Mouse (Mus musculus): Measurements from ENCODE around the gene Dock9. TPM values are rescaled to one million over a fixed set of nuclear protein-coding genes. Genes with fewer than 3 reads are reported as not detected.
"Not testable (repeated sequence)": the region's sequence is repeated elsewhere in the genome, so short reads cannot be mapped to it uniquely, and the experiment has no call there.

The Dock9 gene
- total and polyA plus RNA-seq, 3 experiments = 9.3 to 12.2 (median 10.3) TPM

DNA sequence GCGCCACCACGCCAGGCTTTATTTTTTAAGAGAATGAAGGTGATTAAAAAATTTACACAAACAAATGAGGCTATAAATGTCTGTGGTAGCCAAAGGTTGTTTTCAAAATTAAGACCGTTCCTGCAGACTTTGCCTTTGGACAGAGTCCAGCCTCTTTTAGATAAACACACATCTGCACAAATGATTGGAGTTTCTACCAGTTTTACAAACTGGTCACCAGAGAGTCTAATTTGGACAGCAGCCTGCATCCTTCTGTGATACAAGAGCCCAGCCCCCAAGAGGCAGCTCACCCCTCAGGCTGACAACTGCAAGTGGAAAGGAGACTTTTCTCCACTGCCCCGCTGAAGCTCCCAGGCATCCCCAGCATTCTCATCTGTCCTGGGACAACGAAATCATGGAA, 76.2 kb downstream of the Dock9 start:
- H3K9ac ChIP-seq (ENCODE audit: insufficient read depth, low read depth) = no peak overlapping the region
- no peaks in the 10 kb centered on the region for H3K27me3 ChIP-seq (replicated peaks)
- no peak for DNase-seq (ENCODE audit: extremely low read depth)
- in situ Hi-C loops (cut with MboI; ENCODE audit: low pct_ligation_motif_present, low pct_unique_long_range_greater_than_20kb, low sequenced_read_pairs) = no loop called here
- peaks cover 26 to 53% of the 10 kb centered on the region in 2 experiments for H3K4me1 ChIP-seq (ENCODE audit: control insufficient read depth in 1 of 2, insufficient read depth in 2 of 2)
- no peak overlapping the region for H3K4me2 ChIP-seq (ENCODE audit: insufficient read depth, low read depth, poor library complexity, severe bottlenecking)
- no peak overlapping the region for H3K4me3 ChIP-seq (replicated peaks in 1 of 3; ENCODE audit: low read depth in 2 of 3, low read length in 2 of 3, poor library complexity in 1 of 3)
- H3K36me3 ChIP-seq (replicated peaks in 1 of 2; ENCODE audit: control insufficient read depth in 1 of 2, insufficient read depth in 1 of 2, low read length in 1 of 2) = peaks cover 29 to 46% of the 10 kb centered on the region in 2 experiments
- dilution Hi-C loops (cut with MboI; ENCODE audit: extremely low pct_ligation_motif_present, extremely low pct_unique_long_range_greater_than_20kb, low sequenced_read_pairs) = no loop called here
- no peak overlapping the region for H3K27ac ChIP-seq (ENCODE audit: insufficient read depth, low read depth)
- no peak for TF ChIP-seq IRF4 (IDR thresholded peaks at IDR 0.05; ENCODE audit: low read depth, low read length)
- TF ChIP-seq GABPA (IDR thresholded peaks at IDR 0.05; ENCODE audit: insufficient replicate concordance, low read depth, low read length) = no peak
- TF ChIP-seq POLR2A (IDR thresholded peaks at IDR 0.05; ENCODE audit: low read depth, low read length) = no peak
- no peak for TF ChIP-seq NRF1 (IDR thresholded peaks at IDR 0.05; ENCODE audit: low read depth, low read length)
- no peak for TF ChIP-seq ZC3H11A (IDR thresholded peaks at IDR 0.05; ENCODE audit: low read depth, low read length)
- TF ChIP-seq BHLHE40 (IDR thresholded peaks at IDR 0.05; ENCODE audit: low read depth, low read length) = no peak
- no peak for TF ChIP-seq EP300 (IDR thresholded peaks at IDR 0.05; ENCODE audit: low read length)
- TF ChIP-seq JUN (IDR thresholded peaks at IDR 0.05; ENCODE audit: insufficient read depth, low read depth, low read length) = no peak
- no peak for TF ChIP-seq ZKSCAN1 (IDR thresholded peaks at IDR 0.05; ENCODE audit: borderline replicate concordance, low read depth, low read length)
- TF ChIP-seq ETS1 (conservative IDR thresholded peaks at IDR 0.05; ENCODE audit: low read depth, low read length) = no peak
- TF ChIP-seq ZMIZ1 (IDR thresholded peaks at IDR 0.05; ENCODE audit: low read depth, low read length) = no peak
- TF ChIP-seq MXI1 (IDR thresholded peaks at IDR 0.05; ENCODE audit: low read depth, low read length) = no peak
- no peak for TF ChIP-seq MAZ (IDR thresholded peaks at IDR 0.05; ENCODE audit: low read depth, low read length)
- no peak for TF ChIP-seq JUND (conservative IDR thresholded peaks at IDR 0.05; ENCODE audit: low read depth, low read length)
- no peak for TF ChIP-seq TCF12 (IDR thresholded peaks at IDR 0.05; ENCODE audit: low read depth, low read length)
- TF ChIP-seq CHD2 (IDR thresholded peaks at IDR 0.05; ENCODE audit: low read length) = no peak
- TF ChIP-seq POLR2AphosphoS2 (IDR thresholded peaks at IDR 0.05; ENCODE audit: low read depth, low read length) = no peak
- TF ChIP-seq USF2 (conservative IDR thresholded peaks at IDR 0.05; ENCODE audit: low read depth, low read length) = no peak
- no peak for TF ChIP-seq MYC (IDR thresholded peaks at IDR 0.05; ENCODE audit: low read depth, low read length)
- no peaks in the 10 kb centered on the region for H3K9me3 ChIP-seq (replicated peaks; ENCODE audit: low read length)
- no peaks in the 10 kb centered on the region for H3K79me2 ChIP-seq (replicated peaks; ENCODE audit: control insufficient read depth, extremely low read depth, insufficient read depth, poor library complexity, severe bottlenecking)

DNA sequence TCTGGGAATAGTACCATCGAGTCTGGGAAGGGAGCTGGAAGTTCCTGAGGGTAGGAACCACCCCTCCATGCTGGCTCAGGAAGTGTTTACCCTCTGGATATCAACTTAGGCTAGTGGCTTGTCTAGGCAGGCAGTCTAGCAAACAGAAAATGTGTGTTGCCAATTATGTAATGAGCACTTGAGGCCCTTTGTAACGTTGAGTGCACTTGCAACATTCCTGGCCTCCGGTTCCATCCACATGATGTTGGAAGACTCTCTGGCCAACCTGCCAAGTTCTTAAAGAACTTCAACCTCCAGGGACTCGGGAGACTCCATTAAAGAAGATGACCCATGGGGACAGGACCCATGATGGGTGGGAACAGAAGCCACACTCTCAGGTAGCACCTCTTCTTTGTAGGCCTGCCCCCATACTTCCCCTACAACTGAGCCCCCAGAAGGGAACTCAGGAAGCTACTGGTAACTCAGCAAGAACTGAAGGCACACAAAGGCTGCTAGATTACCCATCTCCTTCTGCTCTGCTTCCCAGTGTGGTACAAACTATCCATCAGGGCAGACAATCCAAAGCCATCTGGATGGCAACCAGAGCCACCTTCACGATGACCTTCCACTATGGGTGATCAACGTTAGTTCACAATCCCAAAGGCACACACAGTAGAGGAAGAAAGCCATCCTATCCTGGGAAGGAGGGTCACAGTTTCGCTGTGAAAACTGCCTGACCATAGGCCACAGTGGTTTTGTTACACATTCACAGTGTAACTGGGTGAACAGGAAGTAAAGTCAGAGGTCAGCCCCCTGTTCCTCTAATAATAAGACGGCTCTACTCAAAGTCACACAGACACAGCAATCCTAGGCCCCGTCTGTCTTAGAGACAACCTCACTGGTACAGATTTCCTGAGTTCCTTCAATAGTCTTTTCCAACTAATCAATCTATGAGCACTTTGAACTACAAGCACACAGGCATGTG, 77.7 kb downstream of the Dock9 start:
- in situ Hi-C loops (cut with MboI; ENCODE audit: low pct_ligation_motif_present, low pct_unique_long_range_greater_than_20kb, low sequenced_read_pairs) = no loop called here
- no peaks in the 10 kb centered on the region for H3K9me3 ChIP-seq (replicated peaks; ENCODE audit: low read length)
- H3K36me3 ChIP-seq (replicated peaks in 1 of 2; ENCODE audit: control insufficient read depth in 1 of 2, insufficient read depth in 1 of 2, low read length in 1 of 2) = peaks cover 33 to 49% of the 10 kb centered on the region in 2 experiments
- H3K9ac ChIP-seq (ENCODE audit: insufficient read depth, low read depth) = no peak overlapping the region
- no peak overlapping the region for H3K27ac ChIP-seq (ENCODE audit: insufficient read depth, low read depth)
- no peaks in the 10 kb centered on the region for H3K27me3 ChIP-seq (replicated peaks)
- no peak overlapping the region for H3K4me2 ChIP-seq (ENCODE audit: insufficient read depth, low read depth, poor library complexity, severe bottlenecking)
- H3K4me1 ChIP-seq (ENCODE audit: control insufficient read depth in 1 of 2, insufficient read depth in 2 of 2) = peaks cover 17 to 49% of the 10 kb centered on the region in 2 experiments
- no peaks in the 10 kb centered on the region for H3K79me2 ChIP-seq (replicated peaks; ENCODE audit: control insufficient read depth, extremely low read depth, insufficient read depth, poor library complexity, severe bottlenecking)
- H3K4me3 ChIP-seq (replicated peaks in 1 of 3; ENCODE audit: low read depth in 2 of 3, low read length in 2 of 3, poor library complexity in 1 of 3) = no peak overlapping the region
- no peak for DNase-seq (ENCODE audit: extremely low read depth)
- no peak for TF ChIP-seq TBP (conservative IDR thresholded peaks at IDR 0.05; ENCODE audit: low read depth, low read length)
- TF ChIP-seq BHLHE40 (IDR thresholded peaks at IDR 0.05; ENCODE audit: low read depth, low read length) = no peak
- TF ChIP-seq E2F4 (IDR thresholded peaks at IDR 0.05; ENCODE audit: insufficient replicate concordance, low read depth, low read length) = no peak
- TF ChIP-seq GABPA (IDR thresholded peaks at IDR 0.05; ENCODE audit: insufficient replicate concordance, low read depth, low read length) = no peak
- no peak for TF ChIP-seq MXI1 (IDR thresholded peaks at IDR 0.05; ENCODE audit: low read depth, low read length)
- no peak for TF ChIP-seq MAZ (IDR thresholded peaks at IDR 0.05; ENCODE audit: low read depth, low read length)
- no peak for TF ChIP-seq RCOR1 (conservative IDR thresholded peaks at IDR 0.05; ENCODE audit: low read depth, low read length)
- TF ChIP-seq ZC3H11A (IDR thresholded peaks at IDR 0.05; ENCODE audit: low read depth, low read length) = no peak
- TF ChIP-seq ZMIZ1 (IDR thresholded peaks at IDR 0.05; ENCODE audit: low read depth, low read length) = no peak
- dilution Hi-C loops (cut with MboI; ENCODE audit: extremely low pct_ligation_motif_present, extremely low pct_unique_long_range_greater_than_20kb, low sequenced_read_pairs) = no loop called here

DNA sequence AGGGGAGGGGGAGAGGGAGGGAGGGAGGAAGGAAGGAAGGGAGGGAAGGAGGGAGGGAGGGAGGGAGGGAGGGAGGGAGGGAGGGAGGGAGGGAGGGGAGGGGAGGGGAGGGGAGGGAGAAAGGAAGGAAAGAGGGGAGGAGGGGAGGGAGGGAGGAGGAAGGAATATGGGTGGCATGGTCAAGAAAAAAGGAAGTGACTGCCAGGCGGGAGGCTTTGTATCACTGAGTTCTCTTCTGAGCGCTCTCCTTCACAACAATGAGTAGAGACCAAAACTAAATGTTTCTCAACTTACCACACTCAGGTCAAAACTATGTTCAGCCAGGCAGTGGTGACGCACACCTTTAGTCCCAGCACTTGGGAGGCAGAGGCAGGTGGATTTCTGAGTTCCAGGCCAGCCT, 82.8 kb downstream of the Dock9 start:
- Histone ChIP-seq H3K36me3 (replicated peaks in 1 of 2; ENCODE audit: control insufficient read depth in 1 of 2, insufficient read depth in 1 of 2, low read length in 1 of 2) (peaks cover 26 to 48% of the 10 kb centered on the region in 2 experiments), H3K4me1 (ENCODE audit: control insufficient read depth in 1 of 2, insufficient read depth in 2 of 2) (peaks cover 13 to 60% of the 10 kb centered on the region in 2 experiments)
- H3K79me2 ChIP-seq (replicated peaks; ENCODE audit: control insufficient read depth, extremely low read depth, insufficient read depth, poor library complexity, severe bottlenecking); H3K27me3 ChIP-seq (replicated peaks); H3K27ac ChIP-seq (ENCODE audit: insufficient read depth, low read depth); dilution Hi-C loops (cut with MboI; ENCODE audit: extremely low pct_ligation_motif_present, extremely low pct_unique_long_range_greater_than_20kb, low sequenced_read_pairs); in situ Hi-C loops (cut with MboI; ENCODE audit: low pct_ligation_motif_present, low pct_unique_long_range_greater_than_20kb, low sequenced_read_pairs); H3K4me2 ChIP-seq (ENCODE audit: insufficient read depth, low read depth, poor library complexity, severe bottlenecking); H3K4me3 ChIP-seq (replicated peaks in 1 of 3; ENCODE audit: low read depth in 2 of 3, low read length in 2 of 3, poor library complexity in 1 of 3); H3K9ac ChIP-seq (ENCODE audit: insufficient read depth, low read depth); DNase-seq (ENCODE audit: extremely low read depth); H3K9me3 ChIP-seq (replicated peaks; ENCODE audit: low read length): not testable (repeated sequence)

Data from CH12.LX (cell line).